9 mouse cellular contexts compared by ENCODE assay signal in the genomic region with DNA sequence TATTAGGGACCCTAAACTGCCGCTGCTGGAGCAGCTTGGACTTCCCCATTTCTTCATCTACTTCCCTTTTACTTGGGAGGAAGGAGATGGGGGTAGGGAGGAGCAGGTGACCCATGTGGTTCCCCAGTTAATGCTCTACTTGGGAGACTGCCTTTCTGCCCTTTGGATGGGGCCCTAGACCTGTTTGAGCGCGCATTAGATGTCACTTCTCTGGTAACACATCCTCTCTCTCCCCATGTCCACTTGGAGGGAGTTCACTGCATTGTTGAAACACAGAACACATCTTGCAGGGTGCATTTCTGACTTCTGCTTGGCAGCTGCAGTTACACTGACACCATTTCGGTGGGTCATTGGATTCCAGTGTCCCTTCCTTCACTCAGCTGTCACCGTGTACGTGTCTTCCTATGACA. TPM values are rescaled to one million over a fixed set of nuclear protein-coding genes. Genes with fewer than 3 reads are reported as not detected.
DNase-seq lines count a peak whose midpoint lies in the region; ATAC-seq and TF ChIP-seq lines count a peak whose summit lies in the region.
"Had no signal": no experiment of that assay in that cellular context is flagged by ENCODE, and none has a peak within 500 bp of the region (broad histone marks: within the 10 kb centered on the region; RNA-seq: fewer than 3 reads in every experiment).

No protein-coding gene starts in this region.

- WGBS in forebrain, embryonic 10.5 days, result 57% methylated on average over 6 of the region's 6 CpGs
- 52% methylated on average over 6 of the region's 6 CpGs for WGBS in forebrain, embryonic 11.5 days
- 11% methylated on average over 6 of the region's 6 CpGs for WGBS in bone marrow, adult 2 months
- 13% methylated on average over 6 of the region's 6 CpGs for whole genome bisulfite sequencing in liver, embryonic 14.5 days (ENCODE audit: insufficient replicate concordance)

- peaks cover 76% of the 10 kb centered on the region for H3K27me3 ChIP-seq in forebrain, embryonic 10.5 days (ENCODE audit: poor library complexity, severe bottlenecking)
- H3K27me3 ChIP-seq in forebrain, embryonic 11.5 days (ENCODE audit: control insufficient read depth, insufficient read depth, low read length), result peaks cover 5% of the 10 kb centered on the region; the same call in 1 of the 2 replicates
- H3K27me3 ChIP-seq in liver, embryonic 14.5 days (ENCODE audit: control insufficient read depth, insufficient read depth, low read length), result no peaks in the 10 kb centered on the region; the same call in 1 of the 2 replicates

- no peak for DNase-seq in forebrain, embryonic 10.5 days (ENCODE audit: extremely low spot score, low spot score)
- DNase-seq in forebrain, embryonic 11.5 days (ENCODE audit: low spot score), result no peak
- DNase-seq in heart, postnatal 4 days, result peak; percentile 17
- DNase-seq in liver, embryonic 14.5 days (ENCODE audit: low read depth in 3 of 3, low spot score in 3 of 3), result no peak
- DNase-seq in gastrocnemius, postnatal 4 days (ENCODE audit: low spot score in 2 of 2), result no peak
- DNase-seq in urinary bladder, adult 18-20 months (ENCODE audit: low spot score in 2 of 2), result no peak

- no peak overlapping the region for H3K9ac ChIP-seq in forebrain, embryonic 11.5 days (ENCODE audit: low read length)
- no peak overlapping the region for H3K9ac ChIP-seq in liver, embryonic 14.5 days (replicated peaks)

- H3K4me3 ChIP-seq in forebrain, embryonic 10.5 days, result no peak overlapping the region
- no peak overlapping the region for H3K4me3 ChIP-seq in forebrain, embryonic 11.5 days (ENCODE audit: low read depth, low read length)
- H3K4me3 ChIP-seq in bone marrow, adult 2 months (replicated peaks; ENCODE audit: control insufficient read depth, low read depth, low read length), result peak overlapping the region; percentile 60
- no peak overlapping the region for H3K4me3 ChIP-seq in liver, embryonic 14.5 days (ENCODE audit: insufficient read depth in 1 of 2, low read depth in 2 of 2, low read length in 2 of 2)
- H3K4me3 ChIP-seq: erythroblast, embryonic 14.5 days had no signal

- H3K4me1 ChIP-seq in forebrain, embryonic 10.5 days, result peaks cover 31% of the 10 kb centered on the region
- no peaks in the 10 kb centered on the region; the same call in 1 of the 2 replicates for H3K4me1 ChIP-seq in forebrain, embryonic 11.5 days (replicated peaks; ENCODE audit: control insufficient read depth, insufficient read depth, low read length)
- peaks cover 2% of the 10 kb centered on the region for H3K4me1 ChIP-seq in bone marrow, adult 2 months (ENCODE audit: control insufficient read depth, insufficient read depth, low read length)
- H3K4me1 ChIP-seq in liver, embryonic 14.5 days (replicated peaks; ENCODE audit: control insufficient read depth in 2 of 2, insufficient read depth in 2 of 2, low read length in 1 of 2), result 0 out of 4 replicates have a peak, but pooled peaks cover 0 to 5% of the 10 kb centered on the region in 2 experiments

- no peak for ATAC-seq in forebrain, embryonic 11.5 days (replicated peaks; ENCODE audit: low FRiP score)
- ATAC-seq in liver, embryonic 14.5 days (ENCODE audit: insufficient read depth), result peak; percentile 14; the same call in 1 of the 2 replicates
- ATAC-seq in neutrophil, adult 5-6 weeks (ENCODE audit: extremely low read depth, insufficient number of reproducible peaks, low FRiP score, poor library complexity, severe bottlenecking), result peak; percentile 60

- no peaks in the 10 kb centered on the region for H3K9me3 ChIP-seq in forebrain, embryonic 10.5 days
- H3K9me3 ChIP-seq in forebrain, embryonic 11.5 days (ENCODE audit: control insufficient read depth, low read length), result no peaks in the 10 kb centered on the region
- H3K9me3 ChIP-seq in liver, embryonic 14.5 days (ENCODE audit: control insufficient read depth, low read length), result no peaks in the 10 kb centered on the region

- H3K27ac ChIP-seq in forebrain, embryonic 10.5 days, result peak overlapping the region; percentile 15; the same call in 1 of the 2 replicates
- no peak overlapping the region for H3K27ac ChIP-seq in forebrain, embryonic 11.5 days (ENCODE audit: low read depth, low read length)
- H3K27ac ChIP-seq in bone marrow, adult 2 months (ENCODE audit: control insufficient read depth, insufficient read depth, low read depth, low read length, poor library complexity), result peak overlapping the region; percentile 95
- no peak overlapping the region for H3K27ac ChIP-seq in liver, embryonic 14.5 days

- no peak for TF ChIP-seq CTCF in bone marrow, adult 2 months (IDR thresholded peaks at IDR 0.05; ENCODE audit: control insufficient read depth, insufficient read depth, low read length)
- TF ChIP-seq CTCF in liver, embryonic 14.5 days (IDR thresholded peaks at IDR 0.05; ENCODE audit: low read depth), result no peak

- TF ChIP-seq POLR2A in bone marrow, adult 2 months (IDR thresholded peaks at IDR 0.05; ENCODE audit: borderline replicate concordance, control insufficient read depth, low read depth, low read length), result no peak

- H3K4me2 ChIP-seq in forebrain, embryonic 11.5 days (ENCODE audit: low read depth, low read length, severe bottlenecking), result no peak overlapping the region
- no peak overlapping the region; the same call in 1 of the 2 replicates for H3K4me2 ChIP-seq in liver, embryonic 14.5 days (ENCODE audit: low read depth)

- no peak for TF ChIP-seq EP300 in liver, embryonic 14.5 days (IDR thresholded peaks at IDR 0.05; ENCODE audit: low read depth)

- peaks cover 11% of the 10 kb centered on the region for H3K36me3 ChIP-seq in forebrain, embryonic 10.5 days (replicated peaks)
- no peaks in the 10 kb centered on the region; the same call in 1 of the 2 replicates for H3K36me3 ChIP-seq in forebrain, embryonic 11.5 days (ENCODE audit: control insufficient read depth, insufficient read depth, low read length)
- no peaks in the 10 kb centered on the region for H3K36me3 ChIP-seq in liver, embryonic 14.5 days (replicated peaks; ENCODE audit: control insufficient read depth, insufficient read depth, low read depth)

RNA-seq across cellular contexts. Expression of a gene that starts 1.2 kb away (rescaled TPM):
- polyA plus RNA-seq in forebrain, embryonic 10.5 days (2016; fragmentation: Nextera tagmentation; extraction: Ambion mirVana), result 2,014 and 2,296 TPM in 2 replicates
- polyA plus RNA-seq in forebrain, embryonic 11.5 days (2014; fragmentation: Nextera tagmentation; extraction: Ambion mirVana), result 3,887 and 4,316 TPM in 2 replicates
- 2,117 and 3,348 TPM in 2 replicates for polyA plus RNA-seq in bone marrow, adult 2 months (2011; ENCODE audit: insufficient read depth, insufficient read length, low replicate concordance, missing spikeins)
- 100 to 1,000 TPM; 856 to 962 TPM for total RNA-seq in heart, postnatal 4 days (2021)
- 248 and 580 TPM in 2 replicates for polyA plus RNA-seq in liver, embryonic 14.5 days (2012; rRNA removed)
- 1,065 and 1,146 TPM in 2 replicates for polyA plus RNA-seq in liver, embryonic 14.5 days (2014; fragmentation: Nextera tagmentation; extraction: Ambion mirVana)
- 5,959 and 5,978 TPM in 2 replicates for total RNA-seq in neutrophil, adult 5-6 weeks (2017)
- total RNA-seq in gastrocnemius, postnatal 4 days (2021), result 100 to 1,000 TPM; 754 to 847 TPM

RNA-seq across cellular contexts. Expression of a gene that starts 53.8 kb away (rescaled TPM):
- polyA plus RNA-seq in forebrain, embryonic 10.5 days (2016; fragmentation: Nextera tagmentation; extraction: Ambion mirVana), result not detected in 2 replicates
- 0.17 TPM in 1 of 2 replicates, not detected in the other for polyA plus RNA-seq in forebrain, embryonic 11.5 days (2014; fragmentation: Nextera tagmentation; extraction: Ambion mirVana)
- 1.4 and 1.5 TPM in 2 replicates for polyA plus RNA-seq in bone marrow, adult 2 months (2011; ENCODE audit: insufficient read depth, insufficient read length, low replicate concordance, missing spikeins)
- under 1 TPM; 0.77 to 0.86 TPM for total RNA-seq in heart, postnatal 4 days (2021)
- 0.30 and 0.58 TPM in 2 replicates for polyA plus RNA-seq in liver, embryonic 14.5 days (2012; rRNA removed)
- polyA plus RNA-seq in liver, embryonic 14.5 days (2014; fragmentation: Nextera tagmentation; extraction: Ambion mirVana), result 0.25 and 1.5 TPM in 2 replicates
- total RNA-seq in neutrophil, adult 5-6 weeks (2017), result 22.6 and 29.2 TPM in 2 replicates
- under 1 TPM; 0.93 TPM for total RNA-seq in gastrocnemius, postnatal 4 days (2021)
- polyA plus RNA-seq: erythroblast, embryonic 14.5 days had no signal

Comparison
In these comparisons a context has a peak if more than half of its experiments do, and no peak if none do; other contexts are left out.
1. H3K27ac ChIP-seq: peak in forebrain, embryonic 10.5 days (single experiment) and bone marrow, adult 2 months (single experiment); none in forebrain, embryonic 11.5 days (single experiment) and liver, embryonic 14.5 days (single experiment).